Mouse (Mus musculus) erythroblast, embryonic 14.5 days (primary cell): Measurements from ENCODE around the gene Sun2. TPM values are rescaled to one million over a fixed set of nuclear protein-coding genes. Genes with fewer than 3 reads are reported as not detected.
A peak's percentile ranks its signal among the peaks of the same experiment; 100 is the strongest.

Experiments used
- H3K27me3 ChIP-seq: 2 replicates; pipeline ENCODE4 v1.6.1; 2012; ENCODE audit warnings: inconsistent platforms; ENCODE audit not compliant: control insufficient read depth
- H3K36me3 ChIP-seq: 2 replicates; pipeline ENCODE4 v1.6.1; 2012; ENCODE audit warnings: mild to moderate bottlenecking, inconsistent platforms; ENCODE audit not compliant: control insufficient read depth
- H3K4me1 ChIP-seq: 2 replicates; pipeline ENCODE4 v1.6.1; 2012; ENCODE audit warnings: inconsistent platforms; ENCODE audit not compliant: control insufficient read depth
- H3K4me3 ChIP-seq: replicated peaks from 2 replicates; pipeline ENCODE3; 2012; ENCODE audit warnings: moderate library complexity, mild to moderate bottlenecking, inconsistent platforms
- H3K9me3 ChIP-seq: 2 replicates; pipeline ENCODE4 v1.6.1; 2012; ENCODE audit warnings: low read length, inconsistent platforms, mixed read lengths; ENCODE audit not compliant: control insufficient read depth
- GATA1 ChIP-seq: IDR thresholded peaks from 2 replicates; pipeline ENCODE4 v1.6.1; 2012; ENCODE audit warnings: low read length, inconsistent platforms, mixed read lengths
- TAL1 ChIP-seq: IDR thresholded peaks from 3 replicates; pipeline ENCODE4 v1.6.1; 2012; ENCODE audit warnings: low read length, inconsistent platforms, mixed read lengths
- polyA plus RNA-seq: library from polyadenylated mRNA; stranded (reverse); fragments of >175 nt; gene quantifications from 2 replicates; pipeline ENCODE4 v1.2.3, GENCODE M21; 2012

The Sun2 gene
- polyA plus RNA-seq, 1 experiment = 4.2 TPM

DNA sequence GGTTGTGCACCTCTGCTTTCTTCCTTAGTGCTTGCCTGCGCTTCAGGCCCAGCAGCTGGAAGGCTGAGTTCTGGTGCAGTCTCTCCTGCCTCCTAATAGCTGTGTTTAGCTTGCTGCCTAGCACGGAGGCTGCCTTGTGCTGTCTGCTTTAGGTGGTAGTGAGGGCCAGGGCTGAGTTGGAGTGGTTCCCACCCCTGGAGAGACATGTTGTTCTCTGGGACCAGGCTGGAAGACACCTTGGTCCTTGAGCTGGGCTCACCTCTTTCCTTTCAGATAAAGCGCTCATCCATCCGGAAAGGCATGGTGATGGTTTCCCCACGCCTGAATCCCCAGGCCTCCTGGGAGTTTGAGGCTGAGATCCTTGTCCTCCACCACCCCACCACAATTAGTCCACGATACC, 25.6 kb downstream of the Sun2 start:
- Histone ChIP-seq H3K9me3 (no peaks in the 10 kb centered on the region), H3K4me1 (peaks cover 18% of the 10 kb centered on the region), H3K4me3 (no peak overlapping the region), H3K36me3 (peaks cover 100% of the 10 kb centered on the region), H3K27me3 (no peaks in the 10 kb centered on the region)
- TF ChIP-seq TAL1 = no peak
- TF ChIP-seq GATA1 = no peak

DNA sequence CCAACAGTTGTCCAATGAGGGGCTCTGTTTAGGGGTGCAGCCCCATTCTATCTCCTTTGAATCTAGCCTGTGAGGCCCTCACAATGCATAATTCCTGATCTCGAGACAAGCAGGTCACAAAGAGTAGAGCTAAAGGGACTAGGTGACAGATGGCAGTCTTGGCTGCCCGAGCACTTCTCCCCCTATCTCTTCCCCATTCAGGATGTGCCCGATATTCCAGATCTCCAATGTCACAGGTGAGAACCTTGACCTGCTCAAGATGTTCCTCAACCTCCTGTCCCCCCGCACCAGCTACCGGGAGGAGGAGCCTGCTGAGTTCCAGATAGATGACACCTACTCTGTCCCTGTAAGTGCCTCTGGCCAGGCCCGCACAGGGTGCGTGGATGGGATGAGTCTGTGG, 26.7 kb downstream of the Sun2 start:
- no peaks in the 10 kb centered on the region for H3K27me3 ChIP-seq
- H3K4me1 ChIP-seq = peaks cover 18% of the 10 kb centered on the region
- no peak for TF ChIP-seq TAL1
- H3K36me3 ChIP-seq = peaks cover 100% of the 10 kb centered on the region
- H3K4me3 ChIP-seq = no peak overlapping the region
- H3K9me3 ChIP-seq = no peaks in the 10 kb centered on the region

DNA sequence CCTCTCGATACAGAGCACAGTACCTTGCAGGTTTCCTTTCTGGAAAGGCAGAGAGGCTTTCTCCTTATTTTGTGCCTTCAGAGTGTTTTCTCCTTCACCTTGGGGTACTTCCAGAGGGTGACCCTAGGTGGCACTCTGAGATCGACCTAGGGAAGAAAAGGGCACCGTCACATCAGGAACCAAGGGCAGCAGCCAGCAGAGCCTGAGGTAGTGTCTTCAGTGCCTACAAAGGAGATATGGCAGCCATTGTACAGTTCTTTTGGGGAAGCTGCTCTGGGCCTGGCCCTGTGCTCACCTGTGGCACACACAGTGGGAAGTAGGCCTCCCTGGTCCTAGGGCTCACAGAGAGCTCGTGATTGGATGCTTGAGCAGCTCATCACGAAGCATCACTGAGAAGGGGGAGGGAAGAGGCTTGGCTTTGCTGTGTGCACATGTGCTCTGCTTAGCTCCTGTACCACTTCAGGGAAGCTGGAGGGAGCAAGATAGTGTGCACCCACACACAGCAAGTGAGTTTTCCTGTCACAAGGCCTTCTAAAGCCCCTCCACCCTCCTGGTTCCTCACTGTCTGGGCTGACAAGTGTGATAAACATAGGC, 34.0 kb downstream of the Sun2 start:
- TF ChIP-seq GATA1 (no peak), TAL1 (no peak)
- Histone ChIP-seq H3K9me3 (no peaks in the 10 kb centered on the region), H3K36me3 (peaks cover 75% of the 10 kb centered on the region), H3K4me1 (peaks cover 13% of the 10 kb centered on the region), H3K27me3 (no peaks in the 10 kb centered on the region), H3K4me3 (no peak overlapping the region)

DNA sequence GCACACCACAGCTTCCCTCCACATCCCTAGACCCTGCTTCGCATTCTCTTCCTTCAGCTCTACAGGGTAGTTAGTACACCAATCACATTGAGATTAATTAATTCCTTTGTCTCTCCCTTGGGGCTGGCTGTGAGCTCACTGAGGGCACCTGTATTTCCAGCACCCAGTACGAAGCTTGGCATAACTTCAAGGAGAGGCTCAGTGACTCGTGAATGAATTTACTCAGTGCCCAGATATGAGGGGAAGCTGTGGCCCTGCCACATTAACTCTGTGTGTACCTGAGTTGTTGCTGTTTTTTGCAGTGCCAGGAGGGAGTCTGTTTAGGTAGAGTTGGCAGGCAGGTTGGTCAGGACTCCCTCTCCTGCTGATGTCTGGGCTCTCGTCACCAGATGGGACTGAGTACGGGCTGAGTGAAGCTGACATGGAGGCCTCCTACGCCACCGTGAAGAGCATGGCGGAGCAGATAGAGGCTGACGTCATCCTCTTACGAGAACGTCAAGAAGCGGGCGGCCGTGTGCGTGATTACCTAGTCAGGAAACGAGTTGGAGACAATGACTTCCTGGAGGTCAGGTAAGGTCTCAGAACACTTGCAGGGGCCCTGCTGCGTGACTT, 35.6 kb downstream of the Sun2 start:
- peaks cover 59% of the 10 kb centered on the region for H3K36me3 ChIP-seq

DNA sequence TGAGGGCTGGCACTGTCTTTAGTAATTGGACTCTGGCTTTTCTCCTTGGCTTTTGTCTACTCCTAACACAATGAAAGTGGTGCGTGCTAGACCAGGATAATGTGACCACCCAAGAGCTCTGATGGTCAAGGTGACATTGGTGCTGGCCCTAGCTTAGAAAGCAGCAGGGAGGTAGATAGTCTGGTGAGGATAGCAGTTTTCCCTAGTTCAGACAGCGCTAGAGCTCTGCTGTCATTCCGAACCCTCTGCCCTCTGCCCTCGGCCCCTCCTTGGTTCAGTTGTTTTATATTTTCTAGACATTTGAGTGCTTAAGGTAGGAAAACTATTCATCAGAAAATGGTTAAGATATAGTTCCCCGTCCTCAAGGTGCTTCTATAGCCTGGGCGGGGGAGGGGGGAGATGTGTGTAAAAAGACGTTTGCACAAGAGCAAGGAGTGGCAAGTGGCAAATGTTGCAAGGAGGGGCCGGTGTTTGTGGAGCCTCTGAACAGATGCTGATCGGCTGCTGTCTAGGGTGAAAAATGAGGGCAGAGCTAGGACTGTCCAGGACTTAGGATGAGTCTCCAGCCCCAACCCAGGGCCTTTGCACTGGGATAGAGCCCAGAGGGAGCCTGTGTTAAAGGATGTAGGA, 44.7 kb downstream of the Sun2 start:
- Histone ChIP-seq H3K4me3 (no peak overlapping the region), H3K9me3 (no peaks in the 10 kb centered on the region), H3K4me1 (peaks cover 61% of the 10 kb centered on the region), H3K36me3 (peaks cover 67% of the 10 kb centered on the region), H3K27me3 (no peaks in the 10 kb centered on the region)
- no peak for TF ChIP-seq GATA1
- no peak for TF ChIP-seq TAL1

More for the DNA sequence above, 35.6 kb downstream of the Sun2 start:
- no peak for TF ChIP-seq TAL1
- TF ChIP-seq GATA1 = no peak
- Histone ChIP-seq H3K4me3 (no peak overlapping the region), H3K27me3 (no peaks in the 10 kb centered on the region), H3K9me3 (no peaks in the 10 kb centered on the region), H3K4me1 (peaks cover 5% of the 10 kb centered on the region)

DNA sequence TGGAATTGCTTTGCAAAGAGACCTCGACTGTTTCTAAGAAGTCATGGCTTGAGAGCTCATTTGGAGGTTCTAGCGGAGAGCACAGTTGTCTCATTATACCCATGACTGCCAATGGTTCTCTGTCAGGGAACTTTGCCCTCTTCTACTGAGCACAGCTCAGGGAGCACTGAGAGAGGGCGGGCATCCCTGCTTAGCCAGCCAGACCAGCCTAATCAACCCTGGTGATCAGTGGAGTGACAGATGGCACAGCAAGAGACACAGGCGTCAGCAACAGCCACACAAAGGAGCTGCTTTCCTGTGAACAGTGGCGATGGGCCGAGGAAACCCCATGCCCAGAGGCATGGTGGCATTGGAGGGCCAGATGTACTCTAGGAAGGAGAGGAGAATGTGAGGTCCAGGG, 45.3 kb downstream of the Sun2 start:
- peaks cover 69% of the 10 kb centered on the region for H3K36me3 ChIP-seq
- no peaks in the 10 kb centered on the region for H3K9me3 ChIP-seq
- H3K4me3 ChIP-seq = no peak overlapping the region
- no peaks in the 10 kb centered on the region for H3K27me3 ChIP-seq
- TF ChIP-seq TAL1 = no peak
- peak; percentile 69; the same call in 1 of the 2 replicates for TF ChIP-seq GATA1
- peaks cover 67% of the 10 kb centered on the region for H3K4me1 ChIP-seq

DNA sequence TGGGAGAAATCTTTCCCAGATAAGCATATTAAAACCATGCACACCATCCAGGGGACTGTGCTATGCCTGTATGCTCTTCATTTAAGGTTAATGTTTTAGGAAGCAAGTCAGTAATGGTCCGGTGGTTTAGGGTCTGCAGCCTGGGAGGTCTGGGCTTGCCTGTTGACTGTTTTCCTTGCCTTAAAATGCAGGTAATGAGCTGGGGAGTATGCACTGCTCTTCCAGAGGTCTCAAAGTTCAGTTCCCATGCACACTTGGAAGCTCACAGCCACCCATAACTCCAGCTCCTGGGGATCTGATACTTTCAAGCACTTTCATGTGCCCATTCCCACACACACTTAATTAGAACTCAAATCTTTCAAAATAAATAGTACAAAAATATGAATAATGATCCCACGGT, 45.8 kb downstream of the Sun2 start:
- no peak overlapping the region for H3K4me3 ChIP-seq
- H3K27me3 ChIP-seq = no peaks in the 10 kb centered on the region
- peaks cover 71% of the 10 kb centered on the region for H3K36me3 ChIP-seq
- peaks cover 72% of the 10 kb centered on the region for H3K4me1 ChIP-seq
- TF ChIP-seq GATA1 (no peak), TAL1 (no peak)
- H3K9me3 ChIP-seq = no peaks in the 10 kb centered on the region

DNA sequence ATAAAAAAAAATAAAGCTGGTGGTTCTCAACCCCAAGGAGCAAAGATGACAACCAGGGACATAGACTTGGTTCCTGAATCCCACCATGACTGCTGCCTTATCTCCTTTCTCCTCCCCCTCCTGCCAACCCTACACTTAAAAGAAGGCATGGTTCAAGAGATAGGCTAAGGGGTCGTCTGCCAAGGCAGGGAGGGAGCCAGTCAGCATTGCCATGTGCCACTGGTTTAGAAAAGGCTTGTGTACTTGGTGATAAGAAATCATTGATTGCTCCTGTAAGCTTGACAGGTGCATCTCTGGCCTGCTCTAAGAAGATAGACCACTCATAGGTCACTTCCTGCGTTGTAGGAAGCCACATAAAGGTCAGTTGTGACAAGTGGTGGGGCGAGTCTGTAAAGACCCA, 46.8 kb downstream of the Sun2 start:
- TF ChIP-seq TAL1 = peak; percentile 34; the same call in 2 of the 3 replicates
- TF ChIP-seq GATA1 = no peak
- no peaks in the 10 kb centered on the region for H3K9me3 ChIP-seq
- H3K36me3 ChIP-seq = peaks cover 71% of the 10 kb centered on the region
- peak overlapping the region; percentile 89 for H3K4me3 ChIP-seq
- H3K4me1 ChIP-seq = peaks cover 76% of the 10 kb centered on the region
- no peaks in the 10 kb centered on the region for H3K27me3 ChIP-seq

DNA sequence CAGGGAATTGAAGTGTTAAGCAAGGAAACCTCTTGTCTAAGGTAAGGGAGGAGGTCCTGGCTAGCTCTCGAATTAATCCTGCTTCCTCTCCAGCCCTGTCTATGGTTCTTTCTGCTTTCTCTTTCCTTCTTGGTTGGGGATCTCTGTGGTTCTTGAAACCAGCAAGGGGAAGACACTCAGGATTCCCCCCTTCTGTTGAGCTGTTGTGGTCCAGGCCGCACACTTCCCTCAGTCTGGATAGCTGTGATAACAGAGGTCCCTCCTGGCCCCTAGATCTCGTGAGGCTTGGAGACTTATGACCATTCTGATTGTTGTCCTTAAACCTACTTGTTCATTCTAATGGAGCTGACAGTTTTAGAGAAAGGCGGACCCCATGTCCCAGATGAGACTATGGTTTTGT, 47.8 kb downstream of the Sun2 start:
- peaks cover 83% of the 10 kb centered on the region for H3K4me1 ChIP-seq
- no peaks in the 10 kb centered on the region for H3K27me3 ChIP-seq
- peak overlapping the region; percentile 89 for H3K4me3 ChIP-seq
- peak; percentile 42 for TF ChIP-seq GATA1
- TF ChIP-seq TAL1 = peak; percentile 66; the same call in 2 of the 3 replicates
- peaks cover 69% of the 10 kb centered on the region for H3K36me3 ChIP-seq
- H3K9me3 ChIP-seq = no peaks in the 10 kb centered on the region
